ENCODE assay signal across 32 mouse cellular contexts in the genomic region with DNA sequence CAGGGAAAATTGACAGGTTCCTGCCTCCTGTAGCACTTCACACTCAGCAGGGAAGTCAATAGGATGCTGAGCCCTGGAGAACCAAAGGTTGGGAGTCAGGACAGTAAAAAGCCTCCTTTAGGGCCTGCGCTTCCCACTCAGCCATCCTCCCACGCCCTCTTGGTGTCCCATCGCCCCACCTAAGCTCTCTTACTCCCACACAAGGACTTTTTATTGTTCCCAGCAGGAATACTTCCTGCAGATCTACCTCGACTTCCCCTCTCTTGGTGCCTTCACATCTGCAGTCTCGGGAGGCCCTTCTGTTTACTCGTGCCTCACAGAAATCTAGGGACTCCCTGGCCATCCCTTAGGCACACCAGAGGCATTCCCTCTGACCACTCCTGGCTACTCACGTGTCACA. TPM values are rescaled to one million over a fixed set of nuclear protein-coding genes. Genes with fewer than 3 reads are reported as not detected.
DNase-seq lines count a peak whose midpoint lies in the region; ATAC-seq and TF ChIP-seq lines count a peak whose summit lies in the region.
"Had no signal": no experiment of that assay in that cellular context is flagged by ENCODE, and none has a peak within 500 bp of the region (broad histone marks: within the 10 kb centered on the region; RNA-seq: fewer than 3 reads in every experiment).

No protein-coding gene starts in this region.

- no peaks in the 10 kb centered on the region for H3K27me3 ChIP-seq in heart, embryonic 16.5 days (ENCODE audit: control insufficient read depth, insufficient read depth, low read length)
- H3K27me3 ChIP-seq in kidney, embryonic 14.5 days (ENCODE audit: control insufficient read depth, insufficient read depth, low read length), result no peaks in the 10 kb centered on the region
- H3K27me3 ChIP-seq: CH12.LX; embryonic facial prominence, embryonic 12.5 days; embryonic facial prominence, embryonic 15.5 days; heart, embryonic 15.5 days; hindbrain, embryonic 13.5 days; Patski had no signal

- no peak overlapping the region for H3K9ac ChIP-seq in heart, embryonic 16.5 days (ENCODE audit: low read length)
- no peak overlapping the region for H3K9ac ChIP-seq in kidney, embryonic 14.5 days (ENCODE audit: low read depth, low read length)
- H3K9ac ChIP-seq: embryonic facial prominence, embryonic 12.5 days; embryonic facial prominence, embryonic 15.5 days; forebrain, postnatal 0 days; heart, embryonic 15.5 days; hindbrain, embryonic 13.5 days had no signal

- no peak for TF ChIP-seq CTCF in gastrocnemius, adult 2 months (IDR thresholded peaks at IDR 0.05)

- H3K27ac ChIP-seq in gastrocnemius, adult 2 months, result peak overlapping the region; percentile 71
- H3K27ac ChIP-seq in heart, embryonic 16.5 days (ENCODE audit: low read length), result 0 out of 2 replicates have a peak overlapping the region, but pooled peaks have one; percentile 3
- H3K27ac ChIP-seq in kidney, embryonic 14.5 days (ENCODE audit: low read depth, low read length), result no peak overlapping the region
- H3K27ac ChIP-seq: embryonic facial prominence, embryonic 12.5 days; embryonic facial prominence, embryonic 15.5 days; heart, embryonic 15.5 days; hindbrain, embryonic 10.5 days; hindbrain, embryonic 13.5 days had no signal

- intact Hi-C loops in gastrocnemius, adult 2 months (cut with DNase I), result no loop called here
- intact Hi-C loops in gastrocnemius, postnatal 14 days (cut with DNase I; ENCODE audit: low total_unique reads), result no loop called here

- ATAC-seq in heart, embryonic 16.5 days (replicated peaks; ENCODE audit: extremely low read depth, insufficient read depth, low FRiP score), result no peak
- no peak for ATAC-seq in kidney, embryonic 14.5 days (ENCODE audit: low FRiP score, low TSS enrichment)
- ATAC-seq: forebrain, embryonic 14.5 days; forebrain, postnatal 0 days; hindbrain, embryonic 16.5 days; intestine, postnatal 0 days; Patski had no signal

- peaks cover 29% of the 10 kb centered on the region for H3K36me3 ChIP-seq in heart, embryonic 16.5 days (ENCODE audit: control insufficient read depth, insufficient read depth)
- H3K36me3 ChIP-seq in kidney, embryonic 14.5 days (ENCODE audit: control insufficient read depth, insufficient read depth, low read length), result peaks cover 37% of the 10 kb centered on the region

- H3K4me2 ChIP-seq in heart, embryonic 16.5 days (ENCODE audit: low read depth, low read length), result no peak overlapping the region
- no peak overlapping the region for H3K4me2 ChIP-seq in kidney, embryonic 14.5 days (replicated peaks; ENCODE audit: low read depth, low read length)
- H3K4me2 ChIP-seq: embryonic facial prominence, embryonic 12.5 days; embryonic facial prominence, embryonic 15.5 days; heart, embryonic 11.5 days; heart, embryonic 15.5 days; hindbrain, embryonic 13.5 days had no signal

- WGBS in heart, embryonic 16.5 days, result 74% methylated on average over 7 of the region's 7 CpGs
- 63% methylated on average over 7 of the region's 7 CpGs for WGBS in kidney, embryonic 14.5 days

- H3K4me1 ChIP-seq in heart, embryonic 16.5 days (ENCODE audit: control insufficient read depth, insufficient read depth, low read length), result peaks cover 15% of the 10 kb centered on the region
- peaks cover 22% of the 10 kb centered on the region; the same call in 1 of the 2 replicates for H3K4me1 ChIP-seq in kidney, embryonic 14.5 days (ENCODE audit: control insufficient read depth, insufficient read depth, low read length)

- H3K4me3 ChIP-seq in gastrocnemius, adult 2 months, result no peak overlapping the region
- no peak overlapping the region for H3K4me3 ChIP-seq in heart, embryonic 16.5 days (ENCODE audit: low read length)
- no peak overlapping the region for H3K4me3 ChIP-seq in kidney, embryonic 14.5 days (ENCODE audit: low read length)
- H3K4me3 ChIP-seq: embryonic facial prominence, embryonic 12.5 days; embryonic facial prominence, embryonic 15.5 days; heart, embryonic 15.5 days; hindbrain, embryonic 10.5 days; hindbrain, embryonic 13.5 days had no signal

- H3K9me3 ChIP-seq in heart, embryonic 16.5 days (replicated peaks; ENCODE audit: control insufficient read depth, low read length), result no peaks in the 10 kb centered on the region
- H3K9me3 ChIP-seq in kidney, embryonic 14.5 days (ENCODE audit: control insufficient read depth, low read length), result no peaks in the 10 kb centered on the region
- H3K9me3 ChIP-seq: embryonic facial prominence, embryonic 12.5 days; embryonic facial prominence, embryonic 15.5 days; G1E; heart, embryonic 15.5 days; hindbrain, embryonic 10.5 days; hindbrain, embryonic 13.5 days had no signal

- no peak for DNase-seq in gastrocnemius, adult 2 months
- no peak for DNase-seq in gastrocnemius, postnatal 14 days
- DNase-seq in heart, adult 9 months (ENCODE audit: low spot score in 2 of 2), result no peak
- DNase-seq in kidney, postnatal 10 days, result peak; percentile 5
- DNase-seq in urinary bladder, postnatal 25 days (ENCODE audit: low spot score), result no peak
- DNase-seq: adrenal gland, adult 2 months; adrenal gland, postnatal 14 days; B cell, adult 2 months; cerebellum, adult 11-12 months; cerebellum, adult 9-11 months; cerebellum, postnatal 25 days; forebrain, postnatal 0 days; gastrocnemius, postnatal 36 days; kidney, adult 2 months had no signal

RNA-seq across cellular contexts. Expression of a gene that starts 0.9 kb away (rescaled TPM):
- under 1 TPM in 1 of 2 experiments, not detected in 1; 0.45 TPM for total RNA-seq in gastrocnemius, adult 2 months (2021)
- under 1 TPM in 1 of 2 experiments, not detected in 1; 0.29 TPM for total RNA-seq in gastrocnemius, postnatal 14 days (2021)
- polyA plus RNA-seq in heart, embryonic 16.5 days (2015; fragmentation: Nextera tagmentation; extraction: Ambion mirVana), result 0.89 and 1.1 TPM in 2 replicates
- polyA plus RNA-seq in kidney, embryonic 14.5 days (2014; fragmentation: Nextera tagmentation; extraction: Ambion mirVana), result 0.63 and 1.0 TPM in 2 replicates
- total RNA-seq: common myeloid progenitor, adult 5-6 weeks; forebrain, postnatal 0 days; G1E; gastrocnemius, adult 8-10 months; granulocyte monocyte progenitor cell, adult 5-6 weeks had no signal
- polyA plus RNA-seq: frontal cortex, adult 2 months; G1E; heart, embryonic 11.5 days; hindbrain, embryonic 13.5 days; intestine, postnatal 0 days; Patski had no signal

RNA-seq across cellular contexts. Expression of a gene that starts 4.7 kb away (rescaled TPM):
- total RNA-seq in gastrocnemius, adult 2 months (2021), result 1 to 10 TPM; 4.8 to 5.5 TPM
- 1 to 10 TPM; 5.1 to 6.2 TPM for total RNA-seq in gastrocnemius, postnatal 14 days (2021)
- polyA plus RNA-seq in heart, embryonic 16.5 days (2015; fragmentation: Nextera tagmentation; extraction: Ambion mirVana), result 22.7 TPM in 2 replicates
- 13.1 and 17.9 TPM in 2 replicates for polyA plus RNA-seq in kidney, embryonic 14.5 days (2014; fragmentation: Nextera tagmentation; extraction: Ambion mirVana)

RNA-seq across cellular contexts. Expression of a gene that starts 4.9 kb away (rescaled TPM):
- total RNA-seq in gastrocnemius, adult 2 months (2021), result 10 to 100 TPM; 20.0 to 24.3 TPM
- total RNA-seq in gastrocnemius, postnatal 14 days (2021), result 10 to 100 TPM; 21.9 to 22.3 TPM
- polyA plus RNA-seq in heart, embryonic 16.5 days (2015; fragmentation: Nextera tagmentation; extraction: Ambion mirVana), result 20.9 and 21.7 TPM in 2 replicates
- polyA plus RNA-seq in kidney, embryonic 14.5 days (2014; fragmentation: Nextera tagmentation; extraction: Ambion mirVana), result 27.9 and 34.4 TPM in 2 replicates

RNA-seq across cellular contexts. Expression of a gene that starts 20.9 kb away (rescaled TPM):
- 10 to 100 TPM; 52.3 to 62.4 TPM for total RNA-seq in gastrocnemius, adult 2 months (2021)
- 10 to 100 TPM; 67.6 to 77.4 TPM for total RNA-seq in gastrocnemius, postnatal 14 days (2021)
- 68.7 and 80.0 TPM in 2 replicates for polyA plus RNA-seq in heart, embryonic 16.5 days (2015; fragmentation: Nextera tagmentation; extraction: Ambion mirVana)
- polyA plus RNA-seq in kidney, embryonic 14.5 days (2014; fragmentation: Nextera tagmentation; extraction: Ambion mirVana), result 72.6 and 87.2 TPM in 2 replicates

RNA-seq across cellular contexts. Expression of a gene that starts 21.3 kb away (rescaled TPM):
- 10 to 100 TPM; 40.3 to 47.4 TPM for total RNA-seq in gastrocnemius, adult 2 months (2021)
- 10 to 100 TPM; 38.7 to 45.6 TPM for total RNA-seq in gastrocnemius, postnatal 14 days (2021)
- polyA plus RNA-seq in heart, embryonic 16.5 days (2015; fragmentation: Nextera tagmentation; extraction: Ambion mirVana), result 60.3 and 61.8 TPM in 2 replicates
- 50.2 and 55.7 TPM in 2 replicates for polyA plus RNA-seq in kidney, embryonic 14.5 days (2014; fragmentation: Nextera tagmentation; extraction: Ambion mirVana)
